Mouse (Mus musculus) kidney, postnatal 0 days (tissue): Measurements from ENCODE around the gene Bub1b. TPM values are rescaled to one million over a fixed set of nuclear protein-coding genes. Genes with fewer than 3 reads are reported as not detected.

Source experiments
- ATAC-seq: fragments of 200-750 bp; cut with Nextera tagmentation; replicated peaks from 2 replicates; pipeline ENCODE4 v1.8.0; 2017; ENCODE audit warnings: low read depth, moderate number of reproducible peaks, moderate TSS enrichment, moderate library complexity; ENCODE audit not compliant: low FRiP score
- DNase-seq: peaks from one replicate; pipeline ENCODE4 v3.0.0-alpha.2; 2016; ENCODE audit warnings: low spot score
- H3K27ac ChIP-seq: fragments of 300-500 bp; sonication (generic); 2 replicates; pipeline ENCODE4 v1.5.1; 2014; ENCODE audit warnings: mild to moderate bottlenecking
- H3K27me3 ChIP-seq: fragments of 300-500 bp; sonication (generic); 2 replicates; pipeline ENCODE4 v1.6.1; 2014; ENCODE audit warnings: low read length, mixed read lengths; ENCODE audit not compliant: insufficient read depth
- H3K36me3 ChIP-seq: fragments of 300-500 bp; sonication (generic); 2 replicates; pipeline ENCODE4 v1.6.1; 2014; ENCODE audit warnings: low read length, mixed read lengths; ENCODE audit not compliant: insufficient read depth
- H3K4me1 ChIP-seq: fragments of 300-500 bp; sonication (generic); replicated peaks from 2 replicates; pipeline ENCODE4 v1.6.1; 2014; ENCODE audit warnings: antibody characterized with exemption, low read length, mixed read lengths; ENCODE audit not compliant: insufficient read depth
- H3K4me2 ChIP-seq: fragments of 300-500 bp; sonication (generic); 2 replicates; pipeline ENCODE4 v1.6.1; 2014; ENCODE audit warnings: mild to moderate bottlenecking, low read length, moderate library complexity, mixed read lengths
- H3K4me3 ChIP-seq: fragments of 300-500 bp; sonication (generic); replicated peaks from 2 replicates; pipeline ENCODE4 v1.5.1; 2014; ENCODE audit warnings: low read depth, low read length
- H3K9ac ChIP-seq: fragments of 300-500 bp; sonication (generic); 2 replicates; pipeline ENCODE4 v1.6.1; 2014; ENCODE audit warnings: low read depth, low read length
- H3K9me3 ChIP-seq: fragments of 300-500 bp; sonication (generic); replicated peaks from 2 replicates; pipeline ENCODE4 v1.6.1; 2016; ENCODE audit warnings: low read length, inconsistent platforms, mixed read lengths
- CTCF ChIP-seq: IDR thresholded peaks from 2 replicates; pipeline ENCODE4 v1.5.1; 2016; ENCODE audit warnings: antibody characterized with exemption, low read depth, mild to moderate bottlenecking, moderate library complexity
- WGBS: fragments of 180-500 bp; shearing (Covaris S2); extraction: QIAGEN DNeasy Blood & Tissue Kit; methylation state at CpG from one replicate; pipeline ENCODE4 v1.1.7; 2014; 5-methylcytosine and 5-hydroxymethylcytosine counted together
- polyA plus RNA-seq: library from polyadenylated mRNA; unstranded; fragments of >200 nt; fragmentation: Nextera tagmentation; extraction: Ambion mirVana; gene quantifications from 2 replicates; pipeline ENCODE4 v1.2.1, GENCODE M21; 2015

Bub1b gene
- polyA plus RNA-seq, 1 experiment from 2014 or later, result 28.7 TPM

DNA sequence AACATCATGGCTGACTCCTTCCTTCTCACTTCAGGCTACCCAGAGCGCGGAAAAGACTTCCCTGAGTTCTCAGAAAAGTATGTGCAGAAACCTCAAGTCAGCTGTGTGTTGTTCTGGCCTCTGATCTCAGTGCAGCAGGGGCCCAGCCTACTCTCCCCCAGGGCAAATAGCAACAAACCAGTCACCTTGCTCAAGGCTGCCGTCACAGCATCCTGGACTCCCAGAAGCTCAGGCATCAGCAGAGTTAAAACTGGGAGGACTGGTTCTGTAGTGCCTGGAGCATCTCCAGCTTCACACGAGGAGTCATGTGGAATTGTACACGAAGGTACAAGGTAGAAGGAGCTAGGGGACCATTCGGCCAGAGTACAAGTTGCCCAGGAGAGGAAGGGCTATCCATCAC is 71.2 kb downstream of the Bub1b start:
- peak; percentile 40 for DNase-seq
- Histone ChIP-seq H3K27me3 (no peaks in the 10 kb centered on the region), H3K4me1 (no peaks in the 10 kb centered on the region), H3K4me2 (no peak overlapping the region), H3K4me3 (no peak overlapping the region), H3K9ac (no peak overlapping the region), H3K36me3 (no peaks in the 10 kb centered on the region), H3K9me3 (no peaks in the 10 kb centered on the region), H3K27ac (0 out of 2 replicates have a peak overlapping the region, but pooled peaks have one; percentile 51)
- peak; percentile 65 for ATAC-seq
- WGBS, result 51% methylated on average over 6 of the region's 6 CpGs
- no peak for TF ChIP-seq CTCF

GRCm38 (mm10) chr2:118669785-118670184 is 71.8 kb downstream of the Bub1b start:
- Histone ChIP-seq H3K27ac (peak overlapping the region; percentile 51; the same call in 1 of the 2 replicates), H3K4me3 (no peak overlapping the region), H3K27me3 (0 out of 2 replicates have a peak, but pooled peaks cover 1% of the 10 kb centered on the region), H3K4me1 (no peaks in the 10 kb centered on the region), H3K36me3 (no peaks in the 10 kb centered on the region), H3K4me2 (no peak overlapping the region), H3K9ac (no peak overlapping the region), H3K9me3 (no peaks in the 10 kb centered on the region)
- 30% methylated on average over 2 of the region's 2 CpGs for WGBS
- DNase-seq (peak; percentile 16), ATAC-seq (peak; percentile 60; the same call in 1 of the 2 replicates)
- no peak for TF ChIP-seq CTCF

DNA sequence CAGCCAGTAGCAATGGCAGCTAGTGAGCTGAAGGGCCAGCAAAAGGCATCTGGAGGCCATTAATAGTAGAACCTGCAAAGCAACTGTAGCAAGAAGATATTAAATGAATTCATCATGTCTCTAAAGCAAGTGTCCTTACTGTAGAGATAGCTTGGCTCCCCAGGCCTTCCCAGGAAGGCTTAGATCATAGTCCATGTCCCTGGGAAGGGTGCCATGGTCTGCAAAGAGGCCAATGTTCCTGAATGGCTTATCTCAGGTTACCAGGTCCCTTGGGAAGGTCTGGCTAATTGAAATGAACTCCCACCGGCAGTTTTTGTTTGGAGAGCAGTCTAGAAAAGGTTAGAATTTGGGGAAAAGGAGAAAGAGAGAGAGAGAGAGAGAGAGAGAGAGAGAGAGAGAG is 73.7 kb downstream of the Bub1b start:
- peaks cover 19% of the 10 kb centered on the region for H3K27me3 ChIP-seq
- peaks cover 2% of the 10 kb centered on the region; the same call in 1 of the 2 replicates for H3K4me1 ChIP-seq
- no peaks in the 10 kb centered on the region for H3K9me3 ChIP-seq
- no peak for DNase-seq
- no peak for TF ChIP-seq CTCF
- WGBS, result 22% methylated on average over 1 of the region's 1 CpGs
- ATAC-seq, result no peak
- H3K4me2 ChIP-seq, result no peak overlapping the region
- H3K27ac ChIP-seq, result no peak overlapping the region
- H3K4me3 ChIP-seq, result no peak overlapping the region
- H3K36me3 ChIP-seq, result no peaks in the 10 kb centered on the region
- H3K9ac ChIP-seq, result no peak overlapping the region

DNA sequence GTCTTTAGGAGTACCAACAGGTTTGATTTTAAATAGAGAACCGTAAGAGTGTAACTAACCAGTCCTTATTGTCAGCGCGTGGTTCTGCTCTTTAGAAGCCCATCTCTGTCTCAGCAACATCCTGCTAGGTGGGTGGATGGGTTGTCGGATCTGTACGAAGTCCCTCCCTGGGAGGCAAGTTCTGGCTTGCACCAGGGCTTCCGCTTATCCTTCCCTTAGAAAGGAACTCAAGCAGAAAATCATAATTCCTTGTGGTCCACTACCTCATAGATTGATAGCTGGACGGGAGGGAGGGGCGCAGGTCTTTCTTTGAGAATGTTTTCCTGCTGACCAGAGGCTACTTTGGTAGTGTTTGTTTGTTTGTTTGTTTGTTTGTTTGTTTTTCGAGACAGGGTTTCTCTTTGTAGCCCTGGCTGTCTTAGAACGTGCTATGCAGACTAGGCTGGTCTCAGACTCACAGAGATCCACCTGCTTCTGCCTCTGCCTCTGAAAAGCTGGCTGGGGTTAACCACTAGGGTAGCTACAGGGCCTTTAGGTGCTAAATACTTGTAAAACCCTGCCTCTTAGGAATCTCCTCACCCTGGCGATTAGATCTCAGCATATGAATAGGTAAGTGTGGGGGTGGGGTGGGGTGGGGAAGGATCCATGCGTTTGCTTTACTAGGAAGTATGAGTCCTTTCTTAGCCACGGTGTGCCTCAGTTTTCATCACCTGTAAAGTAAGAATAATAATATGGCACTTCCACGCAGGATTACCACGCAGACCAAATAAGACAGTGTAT is 75.9 kb downstream of the Bub1b start:
- no peak overlapping the region for H3K27ac ChIP-seq
- no peak for DNase-seq
- H3K9me3 ChIP-seq, result no peaks in the 10 kb centered on the region
- TF ChIP-seq CTCF, result no peak
- H3K27me3 ChIP-seq, result peaks cover 29% of the 10 kb centered on the region
- no peak overlapping the region for H3K9ac ChIP-seq
- 25% methylated on average over 15 of the region's 15 CpGs for WGBS
- H3K4me3 ChIP-seq, result no peak overlapping the region
- no peak for ATAC-seq
- peaks cover 7% of the 10 kb centered on the region; the same call in 1 of the 2 replicates for H3K4me1 ChIP-seq
- H3K4me2 ChIP-seq, result no peak overlapping the region
- H3K36me3 ChIP-seq, result no peaks in the 10 kb centered on the region

GRCm38 (mm10) chr2:118674500-118674899 is 76.5 kb downstream of the Bub1b start:
- ATAC-seq, result no peak

GRCm38 (mm10) chr2:118676839-118677741 is 79.1 kb downstream of the Bub1b start:
- WGBS, result under 1% methylated on average over 81 of the region's 89 CpGs
- no peak for TF ChIP-seq CTCF
- Histone ChIP-seq H3K9ac (peak overlapping the region; percentile 55), H3K36me3 (no peaks in the 10 kb centered on the region), H3K27ac (no peak overlapping the region), H3K9me3 (no peaks in the 10 kb centered on the region), H3K4me3 (peak overlapping the region; percentile 51), H3K4me1 (peaks cover 7% of the 10 kb centered on the region; the same call in 1 of the 2 replicates), H3K4me2 (peak overlapping the region; percentile 83), H3K27me3 (peaks cover 30% of the 10 kb centered on the region)
- DNase-seq (peak; percentile 15), ATAC-seq (peak; percentile 50; the same call in 1 of the 2 replicates)

More at GRCm38 (mm10) chr2:118674500-118674899, 76.5 kb downstream of the Bub1b start:
- Histone ChIP-seq H3K4me1 (peaks cover 7% of the 10 kb centered on the region; the same call in 1 of the 2 replicates), H3K36me3 (no peaks in the 10 kb centered on the region), H3K27me3 (peaks cover 30% of the 10 kb centered on the region), H3K27ac (no peak overlapping the region), H3K9me3 (no peaks in the 10 kb centered on the region), H3K4me3 (no peak overlapping the region), H3K9ac (no peak overlapping the region), H3K4me2 (no peak overlapping the region)
- DNase-seq, result no peak
- no peak for TF ChIP-seq CTCF
- 16% methylated on average over 7 of the region's 7 CpGs for WGBS
